Mouse (Mus musculus) midbrain, embryonic 13.5 days (tissue): ENCODE data around the gene Eef1a1. TPM values are rescaled to one million over a fixed set of nuclear protein-coding genes. Genes with fewer than 3 reads are reported as not detected.
A peak's percentile ranks its signal among the peaks of the same experiment; 100 is the strongest.
"Not testable (repeated sequence)": the region's sequence is repeated elsewhere in the genome, so short reads cannot be mapped to it uniquely, and the experiment has no call there.

Experiments used
- ATAC-seq: fragments of 200-750 bp; cut with Nextera tagmentation; 2 replicates; pipeline ENCODE4 v1.8.0; 2017; ENCODE audit warnings: mild to moderate bottlenecking, moderate TSS enrichment, moderate library complexity
- H3K27ac ChIP-seq: fragments of 300-500 bp; sonication (generic); 2 replicates; pipeline ENCODE4 v1.5.1; 2015; ENCODE audit warnings: inconsistent platforms, mild to moderate bottlenecking, moderate library complexity
- H3K27me3 ChIP-seq: fragments of 300-500 bp; sonication (generic); 2 replicates; pipeline ENCODE4 v1.6.1; 2015; ENCODE audit warnings: mild to moderate bottlenecking, inconsistent platforms
- H3K36me3 ChIP-seq: fragments of 300-500 bp; sonication (generic); 2 replicates; pipeline ENCODE4 v1.6.1; 2015; ENCODE audit warnings: mild to moderate bottlenecking, inconsistent platforms
- H3K4me1 ChIP-seq: fragments of 300-500 bp; sonication (generic); replicated peaks from 2 replicates; pipeline ENCODE4 v1.6.1; 2015; ENCODE audit warnings: inconsistent platforms
- H3K4me2 ChIP-seq: fragments of 300-500 bp; sonication (generic); replicated peaks from 2 replicates; pipeline ENCODE4 v1.6.1; 2015; ENCODE audit warnings: moderate library complexity, mild to moderate bottlenecking, inconsistent platforms
- H3K4me3 ChIP-seq: fragments of 300-500 bp; sonication (generic); replicated peaks from 2 replicates; pipeline ENCODE4 v1.5.1; 2015; ENCODE audit warnings: mild to moderate bottlenecking, inconsistent platforms
- H3K9ac ChIP-seq: fragments of 300-500 bp; sonication (generic); replicated peaks from 2 replicates; pipeline ENCODE4 v1.6.1; 2015; ENCODE audit warnings: mild to moderate bottlenecking, inconsistent platforms
- H3K9me3 ChIP-seq: fragments of 300-500 bp; sonication (generic); 2 replicates; pipeline ENCODE4 v1.6.1; 2016; ENCODE audit warnings: mild to moderate bottlenecking, inconsistent platforms
- WGBS: fragments of 180-500 bp; shearing (Covaris S2); methylation state at CpG from one replicate; pipeline ENCODE4 v1.1.7; 2015; 5-methylcytosine and 5-hydroxymethylcytosine counted together
- polyA plus RNA-seq: library from polyadenylated mRNA; unstranded; fragments of >200 nt; fragmentation: Nextera tagmentation; extraction: Ambion mirVana; gene quantifications from 2 replicates; pipeline ENCODE4 v1.2.1, GENCODE M21; 2015

Eef1a1 gene
- polyA plus RNA-seq, 1 experiment from 2014 or later: 3,771 TPM

DNA sequence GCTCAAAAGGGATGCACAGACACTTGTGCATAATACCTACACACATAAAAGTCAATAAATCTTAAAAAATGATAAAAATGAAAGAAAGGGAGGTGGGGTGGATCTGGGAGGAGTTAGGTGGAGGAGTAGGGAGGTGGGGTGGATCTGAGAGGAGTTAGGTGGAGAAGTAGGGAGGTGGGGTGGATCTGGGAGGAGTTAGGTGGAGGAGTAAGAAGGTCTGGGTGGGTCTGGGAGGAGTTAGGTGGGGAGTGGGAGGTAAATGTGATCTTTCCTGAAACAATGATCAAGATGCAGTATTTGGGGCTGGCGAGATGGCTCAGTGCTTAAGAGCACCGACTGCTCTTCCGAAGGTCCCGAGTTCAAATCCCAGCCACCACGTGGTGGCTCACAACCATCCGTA, 16.3 kb upstream of the Eef1a1 start:
- H3K9me3 ChIP-seq: no peaks in the 10 kb centered on the region
- peaks cover 32% of the 10 kb centered on the region for H3K4me1 ChIP-seq
- no peak for ATAC-seq
- H3K4me2 ChIP-seq: no peak overlapping the region
- no peak overlapping the region for H3K9ac ChIP-seq
- H3K27ac ChIP-seq: no peak overlapping the region
- H3K36me3 ChIP-seq: 0 out of 2 replicates have a peak, but pooled peaks cover 7% of the 10 kb centered on the region
- H3K4me3 ChIP-seq: no peak overlapping the region
- H3K27me3 ChIP-seq: no peaks in the 10 kb centered on the region
- WGBS: 94% methylated on average over 6 of the region's 6 CpGs

- Histone ChIP-seq H3K4me3 (no peak overlapping the region), H3K4me2 (peak overlapping the region; percentile 43; the same call in 1 of the 2 replicates)
- WGBS: 75% methylated on average over 3 of the region's 3 CpGs
Measured at GRCm38 (mm10) chr9:78504679-78505078, 15.7 kb upstream of the Eef1a1 start.

DNA sequence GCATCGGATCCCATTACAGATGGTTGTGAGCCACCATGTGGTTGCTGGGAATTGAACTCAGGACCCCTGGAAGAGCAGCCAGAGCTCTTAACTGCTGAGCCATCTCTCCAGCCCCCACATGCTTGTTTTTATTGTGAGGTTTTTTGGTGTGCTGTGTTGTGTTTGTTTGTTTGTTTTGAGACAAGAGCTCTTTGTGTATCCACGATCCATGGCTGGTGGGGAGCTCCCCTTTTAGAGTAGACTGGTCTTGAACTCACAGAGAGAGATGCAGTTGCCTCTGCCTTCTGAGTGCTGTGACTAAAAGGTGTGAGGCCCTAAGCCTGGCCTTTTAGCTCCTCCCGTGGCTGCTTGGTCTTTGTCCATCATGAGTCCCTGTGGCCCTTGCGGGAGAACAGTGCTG, 15.2 kb upstream of the Eef1a1 start:
- peak overlapping the region; percentile 13; the same call in 1 of the 2 replicates for H3K4me3 ChIP-seq
- ATAC-seq: peak; percentile 0; the same call in 1 of the 2 replicates

More at GRCm38 (mm10) chr9:78504679-78505078, 15.7 kb upstream of the Eef1a1 start:
- peak overlapping the region; percentile 94 for H3K27ac ChIP-seq
- H3K9ac ChIP-seq: no peak overlapping the region
- H3K4me1 ChIP-seq: peaks cover 32% of the 10 kb centered on the region
- H3K27me3 ChIP-seq: no peaks in the 10 kb centered on the region
- H3K9me3 ChIP-seq: no peaks in the 10 kb centered on the region
- H3K36me3 ChIP-seq: 0 out of 2 replicates have a peak, but pooled peaks cover 7% of the 10 kb centered on the region
- ATAC-seq: no peak

DNA sequence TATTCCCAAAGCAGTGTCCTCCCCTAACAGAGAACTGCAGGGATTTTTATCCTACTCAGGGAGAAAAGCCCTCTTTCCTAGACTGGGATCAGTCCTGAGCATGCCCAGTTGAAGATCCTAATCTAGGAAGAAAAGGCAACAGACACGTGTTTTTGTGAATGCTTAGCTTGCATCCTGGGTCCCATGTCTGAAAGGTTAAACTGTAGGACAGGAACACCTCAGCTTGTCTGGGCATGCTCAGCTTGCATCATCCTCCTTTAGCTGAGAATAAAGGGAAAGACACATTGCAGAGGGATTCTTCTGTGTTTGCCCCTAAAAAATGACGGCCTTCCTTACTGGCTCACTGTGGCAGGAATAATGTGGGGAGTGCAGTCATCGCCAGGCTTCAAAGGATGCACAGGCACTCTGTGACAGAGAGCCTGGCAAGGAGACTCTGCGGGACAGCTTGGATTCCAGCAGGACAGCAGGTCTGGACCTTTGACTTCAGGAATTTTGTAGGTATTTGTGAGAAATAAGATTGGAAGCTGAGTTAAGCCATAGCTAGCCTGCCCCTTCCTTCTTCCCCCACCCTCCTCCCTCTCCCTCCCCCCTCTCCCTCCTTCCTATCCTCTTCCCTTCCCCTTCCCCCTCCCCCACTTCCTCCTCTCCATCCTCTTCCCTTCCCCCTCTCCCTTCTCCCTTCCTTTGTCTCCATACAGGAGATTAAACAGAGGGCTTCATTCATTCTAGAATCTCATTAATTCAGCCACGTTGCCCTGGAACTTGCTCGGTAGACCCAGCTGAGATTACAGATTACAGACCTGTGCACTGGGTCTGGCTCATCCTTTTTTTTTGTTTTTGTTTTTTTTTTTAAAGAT, 14.5 kb upstream of the Eef1a1 start:
- Histone ChIP-seq H3K9me3 (no peaks in the 10 kb centered on the region), H3K36me3 (0 out of 2 replicates have a peak, but pooled peaks cover 5% of the 10 kb centered on the region), H3K4me1 (peaks cover 32% of the 10 kb centered on the region), H3K9ac (peak overlapping the region; percentile 54), H3K27ac (peak overlapping the region; percentile 94), H3K27me3 (no peaks in the 10 kb centered on the region), H3K4me3 (peak overlapping the region; percentile 25), H3K4me2 (peak overlapping the region; percentile 43)
- 2% methylated on average over 6 of the region's 6 CpGs for WGBS
- ATAC-seq: peak; percentile 84

More for the DNA sequence above, 15.2 kb upstream of the Eef1a1 start:
- no peaks in the 10 kb centered on the region for H3K9me3 ChIP-seq
- H3K9ac ChIP-seq: no peak overlapping the region
- H3K27me3 ChIP-seq: no peaks in the 10 kb centered on the region
- H3K27ac ChIP-seq: peak overlapping the region; percentile 94
- 58% methylated on average over 4 of the region's 4 CpGs for WGBS
- peak overlapping the region; percentile 43 for H3K4me2 ChIP-seq
- H3K36me3 ChIP-seq: 0 out of 2 replicates have a peak, but pooled peaks cover 7% of the 10 kb centered on the region
- peaks cover 32% of the 10 kb centered on the region for H3K4me1 ChIP-seq

DNA sequence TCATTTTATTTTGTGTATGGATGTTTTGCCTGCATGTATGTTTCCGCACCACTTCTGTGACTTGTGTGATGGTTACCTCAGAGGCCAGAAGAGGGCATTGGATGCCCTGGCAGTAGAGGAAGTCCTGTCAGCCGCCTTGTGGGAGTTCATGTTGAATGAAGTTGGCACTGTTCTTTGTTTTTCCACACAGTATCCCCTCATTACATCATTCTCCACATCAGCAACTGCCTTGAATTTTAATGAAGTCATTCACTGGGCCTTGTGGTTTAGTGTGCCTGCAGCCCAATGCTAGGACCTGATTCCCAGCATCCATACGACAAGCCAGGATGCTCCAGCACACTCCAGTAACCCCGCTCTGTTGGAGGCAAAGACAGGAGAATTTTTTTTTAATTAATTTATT, 12.3 kb upstream of the Eef1a1 start:
- H3K4me1 ChIP-seq: peaks cover 32% of the 10 kb centered on the region
- no peak overlapping the region for H3K27ac ChIP-seq
- H3K9ac ChIP-seq: no peak overlapping the region
- no peak for ATAC-seq
- 66% methylated on average over 4 of the region's 4 CpGs for WGBS
- H3K9me3 ChIP-seq: no peaks in the 10 kb centered on the region
- no peak overlapping the region for H3K4me3 ChIP-seq
- no peaks in the 10 kb centered on the region for H3K36me3 ChIP-seq
- H3K4me2 ChIP-seq: no peak overlapping the region
- no peaks in the 10 kb centered on the region for H3K27me3 ChIP-seq

DNA sequence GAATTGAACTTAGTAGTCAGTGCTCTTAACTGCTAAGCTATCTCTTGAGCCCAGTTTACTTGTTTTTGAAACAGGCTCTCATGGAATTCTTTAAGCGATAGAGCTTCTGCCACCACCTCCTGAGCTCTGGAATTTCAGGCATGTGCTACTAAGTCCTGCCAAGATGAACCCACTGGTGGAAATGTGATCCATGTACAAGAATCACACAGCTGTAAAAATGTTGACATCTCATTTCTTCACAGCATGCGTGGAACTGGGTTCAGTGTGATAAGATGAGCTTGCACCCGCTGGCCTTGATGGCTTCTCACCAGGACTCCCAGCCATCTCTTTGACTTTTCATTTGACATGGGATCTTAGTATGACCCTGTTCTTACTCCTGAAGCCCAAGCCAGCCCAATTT, 11.4 kb upstream of the Eef1a1 start:
- Histone ChIP-seq H3K27ac (no peak overlapping the region), H3K4me1 (peaks cover 26% of the 10 kb centered on the region), H3K27me3 (no peaks in the 10 kb centered on the region), H3K9ac (no peak overlapping the region), H3K4me2 (no peak overlapping the region), H3K4me3 (no peak overlapping the region), H3K36me3 (no peaks in the 10 kb centered on the region), H3K9me3 (no peaks in the 10 kb centered on the region)
- 85% methylated on average over 3 of the region's 3 CpGs for WGBS
- ATAC-seq: no peak

DNA sequence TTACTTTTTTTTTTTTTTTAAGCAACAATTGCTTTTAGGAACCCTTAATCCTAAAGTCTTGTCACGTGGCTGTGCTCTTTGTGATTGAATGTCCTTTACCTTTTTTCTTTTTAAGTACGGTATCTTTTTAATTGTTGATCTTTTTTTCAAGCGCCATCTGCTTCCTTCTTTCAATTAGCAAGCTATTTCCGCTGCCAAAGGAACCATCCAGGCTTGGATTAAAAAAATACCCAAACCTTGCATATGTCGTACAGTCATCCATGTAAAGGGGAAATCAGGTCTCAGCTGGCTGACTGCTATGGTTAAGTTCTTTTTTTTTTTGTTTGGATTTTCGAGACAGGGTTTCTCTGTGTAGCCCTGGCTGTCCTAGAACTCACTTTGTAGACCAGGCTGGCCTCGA, 4.2 kb upstream of the Eef1a1 start:
- Histone ChIP-seq H3K9ac (no peak overlapping the region), H3K36me3 (no peaks in the 10 kb centered on the region), H3K27ac (no peak overlapping the region), H3K4me3 (no peak overlapping the region), H3K4me2 (no peak overlapping the region), H3K4me1 (peaks cover 7% of the 10 kb centered on the region), H3K27me3 (no peaks in the 10 kb centered on the region), H3K9me3 (no peaks in the 10 kb centered on the region)
- WGBS: 82% methylated on average over 7 of the region's 7 CpGs
- ATAC-seq: no peak

DNA sequence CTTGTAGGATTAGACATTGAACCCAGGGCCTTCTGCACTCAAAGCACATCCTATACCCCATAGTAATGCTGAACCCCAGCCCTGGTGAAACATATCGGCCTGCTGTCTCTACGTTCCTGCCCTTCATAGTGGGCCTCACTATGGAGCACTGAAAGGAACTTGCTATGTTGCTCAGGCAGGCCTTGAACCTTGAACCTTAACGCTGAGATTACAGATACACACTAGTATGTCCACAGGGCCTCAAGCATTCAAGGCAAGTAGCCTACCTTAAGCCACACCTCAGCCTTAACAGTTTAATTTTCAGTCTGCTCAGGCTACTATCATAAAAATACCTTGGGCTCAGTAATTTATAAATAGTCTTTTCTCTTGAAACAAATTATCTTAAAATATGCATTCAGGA, 3.3 kb upstream of the Eef1a1 start:
- no peak overlapping the region for H3K4me3 ChIP-seq
- 89% methylated on average over 3 of the region's 3 CpGs for WGBS
- H3K27ac ChIP-seq: no peak overlapping the region
- H3K4me2 ChIP-seq: no peak overlapping the region
- peaks cover 7% of the 10 kb centered on the region for H3K4me1 ChIP-seq
- no peaks in the 10 kb centered on the region for H3K36me3 ChIP-seq
- ATAC-seq: no peak
- H3K27me3 ChIP-seq: no peaks in the 10 kb centered on the region
- no peak overlapping the region for H3K9ac ChIP-seq
- H3K9me3 ChIP-seq: no peaks in the 10 kb centered on the region

GRCm38 (mm10) chr9:78491169-78491568, 2.2 kb upstream of the Eef1a1 start:
- peaks cover 7% of the 10 kb centered on the region for H3K4me1 ChIP-seq
- no peak overlapping the region for H3K9ac ChIP-seq
- H3K27me3 ChIP-seq: no peaks in the 10 kb centered on the region
- H3K4me3 ChIP-seq: no peak overlapping the region
- no peak for ATAC-seq
- no peaks in the 10 kb centered on the region for H3K9me3 ChIP-seq
- no peak overlapping the region for H3K4me2 ChIP-seq
- H3K27ac ChIP-seq: no peak overlapping the region
- 90% methylated on average over 3 of the region's 3 CpGs for WGBS
- H3K36me3 ChIP-seq: no peaks in the 10 kb centered on the region

DNA sequence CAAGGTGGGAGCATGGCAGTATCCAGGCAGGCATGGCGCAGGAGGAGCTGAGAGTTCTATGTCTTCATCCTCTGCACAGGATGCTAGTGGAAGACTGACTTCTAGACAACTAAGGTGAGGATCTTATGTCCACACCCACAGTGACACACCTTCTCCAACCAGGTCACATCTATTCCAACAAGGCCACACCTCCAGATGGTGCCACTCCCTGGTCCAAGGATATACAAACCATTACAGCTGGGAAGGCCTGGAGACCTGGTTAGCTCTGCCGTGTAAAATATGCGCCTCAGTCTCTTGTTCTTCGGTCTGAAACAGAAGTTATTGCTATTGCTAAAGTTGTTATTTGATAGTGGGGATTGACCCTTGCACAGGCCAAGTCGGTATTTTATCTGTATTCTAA, 930 bp downstream of the Eef1a1 start:
- not testable (repeated sequence) for H3K4me2 ChIP-seq, H3K4me3 ChIP-seq, H3K9ac ChIP-seq, H3K36me3 ChIP-seq, H3K4me1 ChIP-seq, ATAC-seq, H3K27me3 ChIP-seq, H3K9me3 ChIP-seq, H3K27ac ChIP-seq
- WGBS: 96% methylated on average over 5 of the region's 5 CpGs

DNA sequence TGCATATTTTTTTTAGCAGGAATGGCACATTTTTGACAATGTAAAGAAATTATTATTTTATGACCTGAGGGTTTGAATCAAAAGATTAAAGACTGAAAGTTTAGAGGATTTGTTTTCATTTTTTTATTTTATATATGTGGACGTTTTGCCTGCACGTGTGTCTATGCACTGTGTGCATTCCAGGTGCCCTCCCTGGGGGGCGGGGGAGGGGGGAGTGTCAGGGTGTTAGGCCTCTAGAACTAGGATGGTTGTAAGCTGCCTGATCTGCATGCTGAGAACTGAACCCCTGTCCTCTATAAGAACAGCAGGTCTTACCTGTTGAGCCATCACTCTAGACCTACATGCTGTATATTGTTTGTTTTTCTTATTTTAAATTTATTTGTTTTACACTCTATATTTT, 4.3 kb downstream of the Eef1a1 start:
- ATAC-seq: no peak

GRCm38 (mm10) chr9:78482386-78482785, 6.6 kb downstream of the Eef1a1 start:
- H3K4me2 ChIP-seq: peak overlapping the region; percentile 58
- H3K27me3 ChIP-seq: no peaks in the 10 kb centered on the region
- 2% methylated on average over 3 of the region's 3 CpGs for WGBS
- H3K4me3 ChIP-seq: peak overlapping the region; percentile 81
- H3K36me3 ChIP-seq: peaks cover 20% of the 10 kb centered on the region
- ATAC-seq: no peak
- peak overlapping the region; percentile 86 for H3K9ac ChIP-seq
- no peaks in the 10 kb centered on the region for H3K9me3 ChIP-seq
- H3K4me1 ChIP-seq: peaks cover 34% of the 10 kb centered on the region
- peak overlapping the region; percentile 100 for H3K27ac ChIP-seq

More for the DNA sequence above, 4.3 kb downstream of the Eef1a1 start:
- Histone ChIP-seq H3K27me3 (no peaks in the 10 kb centered on the region), H3K4me3 (no peak overlapping the region), H3K27ac (no peak overlapping the region), H3K9ac (no peak overlapping the region), H3K9me3 (no peaks in the 10 kb centered on the region), H3K4me1 (peaks cover 21% of the 10 kb centered on the region), H3K36me3 (peaks cover under 1% of the 10 kb centered on the region), H3K4me2 (no peak overlapping the region)
- WGBS: 85% methylated on average over 3 of the region's 3 CpGs
